Mouse (Mus musculus) retina, adult 2 months (tissue): ENCODE data around the gene Timp3.

Experiments used
- DNase-seq: peaks from one replicate; pipeline ENCODE4 v3.0.0-alpha.2; 2012; ENCODE audit warnings: low read depth, low spot score

Gene Timp3

GRCm38 (mm10) chr10:86328691-86329090, 28.5 kb downstream of the Timp3 start:
- DNase-seq: no peak

GRCm38 (mm10) chr10:86329241-86329882, 29.2 kb downstream of the Timp3 start:
- DNase-seq: no peak

- DNase-seq: no peak
These were observed 31.0 kb downstream of the Timp3 start for GRCm38 (mm10) chr10:86330993-86331680.

- no peak for DNase-seq
These were observed 31.6 kb downstream of the Timp3 start for GRCm38 (mm10) chr10:86331681-86332281.

GRCm38 (mm10) chr10:86332942-86333341, 32.8 kb downstream of the Timp3 start:
- no peak for DNase-seq

GRCm38 (mm10) chr10:86334581-86334980, 34.4 kb downstream of the Timp3 start:
- DNase-seq: no peak

GRCm38 (mm10) chr10:86336506-86336905, 36.3 kb downstream of the Timp3 start:
- DNase-seq: no peak

- DNase-seq: no peak
These were observed 37.1 kb downstream of the Timp3 start for GRCm38 (mm10) chr10:86337239-86337638.

GRCm38 (mm10) chr10:86338121-86338715, 38.0 kb downstream of the Timp3 start:
- no peak for DNase-seq

GRCm38 (mm10) chr10:86339121-86339520, 38.9 kb downstream of the Timp3 start:
- no peak for DNase-seq

GRCm38 (mm10) chr10:86339649-86340379, 39.6 kb downstream of the Timp3 start:
- DNase-seq: peak; percentile 54

GRCm38 (mm10) chr10:86340421-86340820, 40.2 kb downstream of the Timp3 start:
- no peak for DNase-seq

GRCm38 (mm10) chr10:86340991-86341527, 40.9 kb downstream of the Timp3 start:
- no peak for DNase-seq

GRCm38 (mm10) chr10:86341589-86341988, 41.4 kb downstream of the Timp3 start:
- no peak for DNase-seq

GRCm38 (mm10) chr10:86342151-86342550, 42.0 kb downstream of the Timp3 start:
- DNase-seq: no peak

GRCm38 (mm10) chr10:86342713-86343112, 42.5 kb downstream of the Timp3 start:
- DNase-seq: no peak

- no peak for DNase-seq
These were observed 43.2 kb downstream of the Timp3 start for GRCm38 (mm10) chr10:86343362-86343761.

GRCm38 (mm10) chr10:86343931-86344330, 43.8 kb downstream of the Timp3 start:
- no peak for DNase-seq

- no peak for DNase-seq
These were observed 44.5 kb downstream of the Timp3 start for GRCm38 (mm10) chr10:86344654-86345053.

- no peak for DNase-seq
These were observed 45.5 kb downstream of the Timp3 start for GRCm38 (mm10) chr10:86345645-86346044.

GRCm38 (mm10) chr10:86346235-86346840, 46.2 kb downstream of the Timp3 start:
- no peak for DNase-seq
